Mouse (Mus musculus): ENCODE data around the gene Slc22a16.
A peak's percentile ranks its signal among the peaks of the same experiment; 100 is the strongest.

The Slc22a16 gene

DNA sequence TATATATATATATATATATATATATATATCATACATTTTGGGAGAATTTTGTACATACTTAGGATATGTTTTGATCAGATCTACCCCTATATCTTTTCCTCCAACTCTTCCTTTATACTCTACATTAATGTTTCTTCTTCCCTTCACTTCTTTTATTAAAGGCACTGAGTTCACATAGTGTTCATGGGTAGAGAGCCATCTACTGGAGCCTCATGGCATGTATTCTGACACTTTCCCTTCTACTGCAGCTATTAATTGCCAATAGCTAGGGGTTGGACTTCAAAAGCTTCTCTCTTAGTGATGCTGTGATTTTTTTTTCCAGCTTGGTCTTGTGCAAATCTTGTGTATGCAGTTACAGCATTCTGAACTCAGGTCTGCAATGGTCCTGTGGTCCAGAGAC lies 47.8 kb downstream of the Slc22a16 start:
- no peak for DNase-seq (ENCODE audit: low spot score)

DNA sequence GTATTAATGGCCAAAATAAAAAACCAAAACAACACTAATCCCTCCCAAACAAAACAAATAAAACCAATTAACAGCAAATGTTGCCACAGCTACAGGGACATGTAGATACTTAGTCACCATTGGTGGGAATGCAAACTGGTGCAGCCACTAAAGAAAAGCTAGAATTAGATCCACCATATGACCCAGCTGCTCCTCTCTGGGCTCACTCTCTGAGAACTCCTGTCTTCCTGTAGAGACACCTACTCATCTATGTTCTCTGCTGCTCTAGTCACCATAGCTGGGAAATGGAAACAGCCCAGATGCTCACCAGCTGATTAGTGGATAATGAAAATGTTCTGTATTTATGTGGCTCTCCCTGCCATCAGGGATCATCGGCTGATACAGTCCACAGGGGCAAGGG lies 49.6 kb downstream of the Slc22a16 start:
- DNase-seq (ENCODE audit: low spot score) = no peak

DNA sequence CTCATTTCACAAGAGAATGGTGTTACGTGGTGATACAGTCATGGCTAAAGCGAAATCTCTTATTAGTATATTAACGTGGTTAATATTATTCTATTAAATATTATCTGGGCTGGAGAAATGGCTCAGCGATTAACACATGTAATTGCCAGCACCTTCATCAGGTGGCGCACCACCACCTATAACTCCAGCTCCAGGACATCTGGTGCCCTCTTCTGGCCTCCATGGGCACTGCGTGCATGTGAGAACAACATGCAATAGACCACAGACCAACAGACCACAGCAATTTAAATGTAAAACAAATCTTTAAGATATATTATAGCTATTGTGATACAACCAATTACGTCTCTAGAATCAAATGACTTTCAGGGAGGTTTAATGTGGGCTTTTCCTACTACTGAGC lies 59.0 kb downstream of the Slc22a16 start:
- DNase-seq (ENCODE audit: low spot score) = peak; percentile 34

DNA sequence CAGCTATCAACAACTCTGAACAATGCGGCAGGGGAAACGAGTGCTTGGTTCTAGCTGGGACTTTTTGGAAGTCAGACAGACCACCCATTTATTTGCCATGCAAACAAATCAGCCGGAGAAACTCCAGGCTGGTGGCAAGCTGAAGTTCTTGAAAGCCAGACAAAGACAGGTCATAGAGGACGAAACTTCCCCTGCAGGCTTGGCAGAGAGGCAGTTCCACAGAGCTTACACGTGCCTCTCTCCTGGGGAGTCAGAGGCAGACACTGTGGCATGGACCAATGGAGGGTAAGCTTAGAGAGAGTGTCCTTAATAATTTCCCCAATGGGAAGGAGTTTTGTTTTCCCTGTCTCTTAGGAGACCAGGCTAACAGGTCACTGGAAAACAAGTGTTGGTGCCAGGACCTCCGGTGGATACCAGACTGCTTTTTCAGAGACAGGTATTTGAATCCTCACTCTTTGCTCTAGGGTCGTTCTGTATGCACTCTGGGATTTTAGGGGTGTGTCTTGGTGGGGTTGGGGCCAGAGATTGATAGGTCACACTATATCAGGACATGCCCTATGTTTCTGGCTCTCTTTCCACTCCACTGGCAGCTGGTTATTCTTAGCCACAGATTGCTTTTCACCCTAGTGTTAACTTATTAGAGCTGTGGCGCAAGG lies 59.6 kb downstream of the Slc22a16 start, which contains the start of gene Ddo:
Gene Ddo (plus strand): TSS at position 356 of the 656 bp plus-strand sequence.
- no peak for DNase-seq (ENCODE audit: low spot score)

DNA sequence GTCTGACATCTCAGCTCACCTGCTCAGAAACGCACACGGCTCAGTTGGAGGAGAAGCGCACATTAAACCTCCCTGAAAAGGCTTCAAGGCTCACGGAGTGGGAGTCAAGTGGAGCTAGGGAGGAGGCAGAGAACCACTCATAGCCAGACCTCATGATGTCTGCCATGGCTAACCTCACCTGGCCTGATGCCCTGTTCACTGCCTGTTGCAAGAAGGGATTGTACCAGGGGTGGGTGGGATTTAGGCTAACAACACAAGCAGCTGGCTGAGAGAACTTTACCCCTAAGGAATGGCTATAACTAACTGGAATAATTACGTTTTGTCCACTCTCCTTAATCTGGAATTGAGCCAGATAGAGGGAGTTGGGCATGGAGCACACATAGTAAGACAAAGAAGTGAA lies 60.3 kb downstream of the Slc22a16 start:
- DNase-seq (ENCODE audit: low spot score) = no peak

DNA sequence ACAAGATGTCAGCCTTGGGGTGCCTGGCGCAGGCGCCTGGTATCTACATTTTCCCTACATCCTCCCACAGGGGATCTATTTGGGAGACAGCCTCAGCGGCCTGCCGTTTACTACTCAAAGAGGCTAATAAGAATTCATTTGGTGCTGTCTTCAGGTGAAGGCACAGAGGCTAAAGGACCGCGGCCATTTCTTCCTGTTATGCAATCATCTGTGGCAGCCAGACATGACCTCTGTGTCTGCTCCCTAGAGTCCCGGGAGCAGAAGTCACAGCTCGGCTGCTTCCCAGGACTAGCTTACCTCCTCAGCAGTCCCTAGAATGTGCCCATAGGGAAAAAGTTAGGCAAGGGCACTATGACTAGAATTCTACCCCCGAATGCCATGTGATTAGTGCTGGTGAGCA lies 60.8 kb downstream of the Slc22a16 start:
- DNase-seq (ENCODE audit: low spot score) = no peak

DNA sequence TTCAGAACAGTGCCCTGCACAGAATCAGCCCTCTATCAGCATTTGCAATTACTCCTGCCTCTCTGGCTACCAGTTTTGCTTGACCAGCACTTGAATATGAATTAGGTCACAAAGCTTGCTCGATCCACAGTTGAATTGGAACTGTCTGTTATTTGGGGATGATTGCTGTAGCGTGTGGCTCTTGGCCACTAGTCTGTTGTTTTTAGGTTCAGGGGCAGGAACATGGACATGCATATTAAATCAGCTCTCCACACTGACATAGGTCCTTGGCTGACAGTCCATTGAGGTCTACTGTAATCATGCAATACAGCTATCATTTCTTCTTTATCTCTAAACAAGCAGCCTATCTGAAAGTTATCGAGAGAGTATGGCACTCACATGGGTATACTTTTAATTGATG lies 62.0 kb downstream of the Slc22a16 start:
- DNase-seq (ENCODE audit: low spot score) = no peak

DNA sequence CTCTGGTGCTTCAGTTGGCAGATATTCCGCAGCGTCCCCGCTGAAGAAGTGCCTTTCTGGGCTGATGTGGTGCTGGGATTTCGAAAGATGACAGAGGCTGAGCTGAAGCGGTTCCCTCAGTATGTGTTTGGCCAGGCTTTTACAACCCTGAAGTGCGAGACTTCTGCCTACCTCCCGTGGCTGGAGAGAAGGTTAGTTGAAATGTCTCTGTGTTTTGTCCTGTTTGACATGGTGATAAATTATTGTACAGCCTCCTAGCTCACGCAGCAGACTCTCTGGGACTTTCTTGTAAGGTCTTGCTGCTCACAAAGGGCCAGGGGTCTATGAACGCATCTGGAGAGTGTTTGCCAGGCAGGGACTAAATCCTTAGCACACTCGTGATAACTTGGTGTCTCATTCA lies 67.2 kb downstream of the Slc22a16 start:
- no peak for DNase-seq (ENCODE audit: low spot score)

DNA sequence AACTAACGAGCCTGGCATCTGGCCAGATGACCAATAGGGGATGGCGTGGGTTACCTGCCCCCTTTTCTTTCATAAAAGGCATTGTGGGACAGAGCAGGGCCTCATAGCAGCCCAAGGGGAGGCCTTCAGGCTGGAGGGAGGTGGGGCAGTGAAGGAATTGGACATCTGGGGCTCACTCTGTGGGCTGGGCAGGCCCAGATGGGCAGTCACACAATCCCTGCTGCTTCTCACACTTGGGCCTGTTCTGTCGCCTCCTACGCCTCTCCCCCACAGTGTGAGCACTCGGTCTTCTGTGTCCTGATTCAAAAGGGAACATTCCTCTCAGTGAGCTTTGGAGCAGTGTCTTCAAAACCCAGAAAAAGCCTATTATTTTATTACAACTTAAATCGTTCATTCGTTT lies 68.1 kb downstream of the Slc22a16 start:
- DNase-seq (ENCODE audit: low spot score) = no peak

DNA sequence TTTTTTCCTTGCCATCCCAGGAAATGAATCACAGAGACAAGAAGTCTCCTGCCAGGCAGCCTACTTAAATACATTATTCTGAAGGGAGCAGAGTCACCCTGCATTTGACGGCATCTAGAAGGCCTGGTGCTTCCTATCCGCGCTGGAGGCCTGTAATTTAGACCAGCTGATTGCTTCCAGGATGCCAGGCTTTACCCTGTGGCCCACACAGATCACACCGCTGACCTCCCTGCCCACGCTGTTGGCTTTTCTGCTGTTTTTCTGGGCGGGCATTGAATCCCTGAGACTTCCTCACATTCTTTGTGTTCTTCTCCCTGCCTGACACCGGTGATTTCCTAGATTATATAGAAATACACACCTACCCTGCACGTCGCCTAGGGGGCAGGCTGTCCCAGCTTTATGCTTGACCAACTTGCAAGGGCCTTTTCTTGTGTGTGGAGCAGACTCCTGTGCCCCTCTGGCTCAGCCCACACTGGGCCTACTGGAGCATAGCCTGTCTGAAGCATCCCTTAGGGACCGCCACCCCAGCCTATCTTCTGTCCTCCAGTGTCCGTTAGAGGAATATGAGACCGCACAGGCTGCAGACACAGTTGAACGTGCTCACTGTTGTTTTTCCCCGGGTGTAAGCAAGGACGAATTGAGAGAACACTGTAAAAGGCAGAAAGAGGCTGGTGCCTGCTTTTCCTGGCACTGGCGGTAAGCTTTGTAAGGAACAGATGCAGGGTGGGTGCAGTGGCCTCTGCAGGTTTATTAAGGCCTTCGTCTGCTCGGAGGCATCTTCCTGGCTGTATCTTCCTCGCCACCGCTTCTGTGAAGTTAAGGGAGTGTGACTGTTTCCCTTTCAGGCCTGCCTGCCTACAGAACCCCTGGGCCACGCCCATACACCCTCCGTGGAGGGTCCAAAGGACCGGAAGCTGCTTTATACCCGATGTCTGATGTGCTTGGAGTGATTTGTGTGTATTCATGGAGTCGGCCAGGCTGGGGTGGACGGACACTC lies 69.0 kb downstream of the Slc22a16 start:
- DNase-seq (ENCODE audit: low spot score) = no peak

DNA sequence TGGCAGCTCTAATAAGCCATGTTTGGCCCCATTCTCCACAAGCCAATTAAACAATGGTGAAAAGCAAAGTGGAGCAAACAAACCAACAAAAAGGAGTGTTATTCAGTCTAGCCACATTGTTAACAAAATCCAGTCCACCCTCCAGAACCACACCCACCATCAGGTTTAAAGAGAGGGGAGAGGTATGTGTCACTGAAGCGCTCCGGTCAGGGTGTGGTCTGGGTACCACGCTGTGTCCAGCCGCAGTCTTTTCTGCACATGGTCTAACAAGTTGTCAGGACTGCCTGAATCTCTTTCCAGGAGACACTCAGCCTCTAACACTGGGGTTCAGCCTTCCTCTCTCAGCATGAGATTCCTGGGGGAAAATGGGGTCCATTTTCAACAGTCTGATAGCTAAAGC lies 70.3 kb downstream of the Slc22a16 start:
- no peak for DNase-seq (ENCODE audit: low spot score)

DNA sequence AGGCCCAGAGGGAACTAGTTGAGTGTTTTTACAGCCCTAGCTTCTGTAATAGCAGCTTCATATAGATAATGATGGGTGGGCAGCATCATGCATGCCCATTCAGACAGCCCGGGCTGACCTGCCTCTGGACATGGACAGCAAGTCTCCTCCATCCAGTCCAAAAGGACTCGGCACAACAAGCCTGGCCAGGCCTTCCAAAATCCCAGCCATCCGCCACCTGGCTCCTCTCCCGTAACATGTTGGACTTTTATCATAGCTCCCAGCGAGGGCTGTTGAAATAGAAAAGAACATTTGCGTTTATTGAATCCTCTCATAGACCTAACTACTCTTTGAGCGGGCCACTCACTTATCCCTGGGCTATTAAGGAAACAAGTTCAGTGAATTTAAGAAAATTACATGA lies 71.8 kb downstream of the Slc22a16 start:
- DNase-seq (ENCODE audit: low spot score) = no peak

DNA sequence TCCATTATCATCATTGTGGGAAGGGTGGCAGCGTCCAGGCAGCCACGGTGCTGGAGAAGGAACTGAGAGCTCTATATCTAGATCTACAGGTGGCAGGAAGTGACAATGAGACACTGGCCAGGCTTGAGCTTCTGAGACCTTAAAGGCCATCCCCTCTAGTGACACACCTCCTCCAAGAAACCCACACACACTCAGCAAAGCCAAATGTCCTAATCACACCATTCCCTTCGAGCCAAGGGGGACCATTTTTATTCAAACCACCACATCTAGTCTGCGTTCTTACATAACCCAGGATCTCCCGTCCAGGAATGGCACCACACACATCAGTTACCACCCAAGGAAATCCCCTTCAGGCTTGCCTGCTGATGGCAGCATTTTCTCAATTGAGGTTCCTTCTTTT lies 73.0 kb downstream of the Slc22a16 start:
- DNase-seq (ENCODE audit: low spot score) = no peak

DNA sequence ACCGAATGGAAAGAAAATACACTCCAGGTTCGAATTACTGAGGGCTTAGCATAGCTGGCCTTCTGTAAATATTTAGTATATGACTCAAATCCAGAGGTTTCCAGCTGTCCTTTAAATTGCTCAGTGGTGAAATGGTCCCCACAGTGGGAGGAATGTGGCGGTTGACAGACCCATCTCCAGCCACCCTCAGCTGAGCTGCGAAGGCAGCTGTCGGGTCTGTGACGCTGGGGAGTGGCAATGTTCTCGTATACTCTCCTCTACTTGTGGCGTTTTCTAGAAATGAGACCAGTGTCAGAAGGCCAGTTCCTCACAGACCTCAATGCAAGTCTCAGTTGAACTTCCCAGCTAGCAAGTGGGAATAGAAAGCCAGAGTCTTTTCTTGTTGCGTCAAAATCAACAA lies 74.3 kb downstream of the Slc22a16 start:
- DNase-seq (ENCODE audit: low spot score) = no peak

DNA sequence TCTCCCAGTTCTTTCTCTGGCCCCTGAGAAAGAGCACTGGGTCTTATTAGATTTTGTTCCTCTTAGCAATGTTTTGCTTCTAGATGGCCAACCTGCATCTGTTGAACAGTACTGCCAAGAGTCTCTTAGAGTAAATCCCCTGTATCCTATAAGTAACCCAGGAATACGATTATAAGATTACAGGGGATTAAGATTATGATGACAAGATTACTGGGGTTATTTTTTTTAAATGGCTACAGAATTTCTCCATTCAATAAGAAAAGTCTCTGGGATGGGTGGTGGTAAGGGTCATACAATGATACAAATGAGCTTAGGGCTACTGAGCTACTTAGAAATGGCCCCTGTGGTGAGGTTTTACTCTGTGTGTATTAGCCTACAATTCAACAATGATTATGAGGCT lies 75.2 kb downstream of the Slc22a16 start:
- no peak for DNase-seq (ENCODE audit: low spot score)

DNA sequence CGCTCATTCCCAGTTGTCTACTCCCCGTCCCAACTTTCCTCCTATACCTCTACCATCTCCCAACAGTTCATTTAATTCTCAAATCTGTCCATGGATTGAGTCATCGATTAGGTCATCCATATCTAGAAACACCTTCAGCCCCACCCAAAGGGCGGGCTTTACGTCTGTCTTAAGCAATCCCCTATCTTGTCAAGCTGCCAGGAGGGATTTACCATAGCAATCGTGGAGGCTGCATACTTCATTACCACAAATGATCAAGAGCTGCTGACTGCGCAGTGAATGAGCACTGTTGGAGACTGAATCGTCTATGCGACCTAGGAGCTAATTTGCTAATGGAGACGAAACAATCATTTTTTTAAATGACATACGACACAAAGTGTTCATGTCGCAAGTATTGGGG lies 78.6 kb downstream of the Slc22a16 start:
- no peak for DNase-seq (ENCODE audit: low spot score)

DNA sequence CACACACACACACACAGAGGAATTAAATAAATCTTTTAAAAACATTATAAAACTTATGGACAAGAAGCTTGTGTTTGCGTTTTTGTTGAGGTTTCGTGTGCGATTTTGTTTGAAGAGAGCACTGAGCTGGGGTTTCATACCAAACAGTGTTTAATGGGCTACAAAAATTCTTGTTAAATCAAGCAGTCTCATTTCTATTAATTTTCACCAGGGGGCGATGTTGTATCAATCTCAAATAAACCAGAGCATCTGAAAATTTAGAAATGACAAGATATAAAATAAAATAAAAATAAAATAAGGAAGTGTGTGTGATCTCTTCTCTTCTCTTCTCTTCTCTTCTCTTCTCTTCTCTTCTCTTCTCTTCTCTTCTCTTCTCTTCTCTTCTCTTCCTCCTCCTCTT lies 79.5 kb downstream of the Slc22a16 start:
- no peak for DNase-seq (ENCODE audit: low spot score)

DNA sequence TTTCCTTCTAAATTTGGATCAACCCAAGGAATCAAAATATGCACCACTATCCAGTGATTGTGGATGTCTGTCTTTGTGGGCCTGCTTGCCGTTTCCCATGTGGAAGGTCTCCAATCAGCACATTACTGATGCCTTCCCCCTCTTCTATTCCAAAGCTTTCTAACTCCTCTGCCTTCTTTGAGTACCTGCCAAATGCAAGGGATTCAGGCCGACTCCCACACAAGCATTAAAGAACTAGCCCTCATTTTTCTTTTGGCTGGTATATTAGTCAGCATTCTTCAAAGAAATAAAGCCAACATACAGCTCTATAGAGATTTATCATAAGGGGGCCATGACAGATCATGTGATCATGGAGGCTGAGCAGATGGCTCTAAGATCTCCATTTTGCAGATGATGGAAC lies 81.5 kb downstream of the Slc22a16 start:
- DNase-seq (ENCODE audit: low spot score) = no peak

Data from c-Kit-positive CD71-positive TER-119-positive erythroid progenitor cells, embryonic 14.5 days (primary cell).